Mouse (Mus musculus): Measurements from ENCODE around the gene Sectm1a. TPM values are rescaled to one million over a fixed set of nuclear protein-coding genes. Genes with fewer than 3 reads are reported as not detected.
"Not testable (repeated sequence)": the region's sequence is repeated elsewhere in the genome, so short reads cannot be mapped to it uniquely, and the experiment has no call there.

Gene Sectm1a
- not detected for total RNA-seq (2021)
- long read RNA-seq, result 0 reads

GRCm38 (mm10) chr11:121081120-121081519 lies at the start of gene Sectm1a:
TSS of gene Sectm1a (minus strand) at chr11:121081220.
- no peak for DNase-seq (ENCODE audit: low spot score in 2 of 2)

GRCm38 (mm10) chr11:121129616-121130015 lies 48.6 kb upstream of the Sectm1a start:
- no peak for DNase-seq (ENCODE audit: low spot score in 2 of 2)

GRCm38 (mm10) chr11:121127441-121127840 lies 46.4 kb upstream of the Sectm1a start:
- DNase-seq (ENCODE audit: low spot score in 2 of 2), result no peak

- no peak for DNase-seq (ENCODE audit: low spot score in 2 of 2)
These were observed 45.4 kb upstream of the Sectm1a start for GRCm38 (mm10) chr11:121126395-121126794.

GRCm38 (mm10) chr11:121125522-121126172 lies 44.6 kb upstream of the Sectm1a start:
- no peak for DNase-seq (ENCODE audit: low spot score in 2 of 2)

GRCm38 (mm10) chr11:121123438-121123837 lies 42.4 kb upstream of the Sectm1a start:
- no peak for DNase-seq (ENCODE audit: low spot score in 2 of 2)

GRCm38 (mm10) chr11:121122024-121122670 lies 41.1 kb upstream of the Sectm1a start:
- no peak for DNase-seq (ENCODE audit: low spot score in 2 of 2)

- DNase-seq (ENCODE audit: low spot score in 2 of 2), result no peak
These were observed 40.1 kb upstream of the Sectm1a start for GRCm38 (mm10) chr11:121121151-121121550.

GRCm38 (mm10) chr11:121118577-121118976 lies 37.6 kb upstream of the Sectm1a start, which contains the start of gene Tex19.2:
TSS of gene Tex19.2 (minus strand) at chr11:121118677.
- DNase-seq (ENCODE audit: low spot score in 2 of 2), result no peak

- DNase-seq (ENCODE audit: low spot score in 2 of 2), result no peak
These were observed 37.1 kb upstream of the Sectm1a start for GRCm38 (mm10) chr11:121118106-121118505.

- no peak for DNase-seq (ENCODE audit: low spot score in 2 of 2)
These were observed 31.2 kb upstream of the Sectm1a start for GRCm38 (mm10) chr11:121112091-121112775.

- no peak for DNase-seq (ENCODE audit: low spot score in 2 of 2)
These were observed 30.6 kb upstream of the Sectm1a start for GRCm38 (mm10) chr11:121111601-121112000.

- no peak for DNase-seq (ENCODE audit: low spot score in 2 of 2)
These were observed 30.0 kb upstream of the Sectm1a start for GRCm38 (mm10) chr11:121111051-121111450.

GRCm38 (mm10) chr11:121109986-121110385 lies 29.0 kb upstream of the Sectm1a start:
- peak; percentile 19 to 35 for DNase-seq (ENCODE audit: low spot score in 2 of 2)

- DNase-seq (ENCODE audit: low spot score in 2 of 2), result no peak
These were observed 27.0 kb upstream of the Sectm1a start for GRCm38 (mm10) chr11:121108061-121108460.

GRCm38 (mm10) chr11:121107242-121107641 lies 26.2 kb upstream of the Sectm1a start:
- DNase-seq (ENCODE audit: low spot score in 2 of 2), result not testable (repeated sequence)

GRCm38 (mm10) chr11:121101124-121101805 lies 20.2 kb upstream of the Sectm1a start:
- no peak for DNase-seq (ENCODE audit: low spot score in 2 of 2)

GRCm38 (mm10) chr11:121100692-121101091 lies 19.7 kb upstream of the Sectm1a start:
- DNase-seq (ENCODE audit: low spot score in 2 of 2), result no peak

GRCm38 (mm10) chr11:121099762-121100161 lies 18.7 kb upstream of the Sectm1a start:
- no peak for DNase-seq (ENCODE audit: low spot score in 2 of 2)

- no peak for DNase-seq (ENCODE audit: low spot score in 2 of 2)
These were observed 11.9 kb upstream of the Sectm1a start for GRCm38 (mm10) chr11:121092606-121093585.

Data from layer of hippocampus, postnatal 10 days (tissue).